Mouse (Mus musculus) MEL (cell line): ENCODE results near the gene Camk2b. TPM values are rescaled to one million over a fixed set of nuclear protein-coding genes. Genes with fewer than 3 reads are reported as not detected.
A peak's percentile ranks its signal among the peaks of the same experiment; 100 is the strongest.

Experiments
- DNase-seq: peaks from one replicate; pipeline ENCODE4 v3.0.0; 2011; ENCODE audit warnings: low read depth, low spot score
- H3K27ac ChIP-seq: 2 replicates; pipeline ENCODE4 v1.5.1; 2012; ENCODE audit warnings: low read depth, mild to moderate bottlenecking, control low read depth, low read length, moderate library complexity; ENCODE audit not compliant: control insufficient read depth
- H3K27me3 ChIP-seq, 2 experiments: fragments of 150-350 bp in 1 of 2; sonication (generic) in 1 of 2; 2 replicates each; pipeline ENCODE4 v1.6.1; 2012; ENCODE audit warnings: low read length in 2 of 2, mild to moderate bottlenecking in 2 of 2, improper control_type of control experiment in 1 of 2, moderate library complexity in 1 of 2; ENCODE audit not compliant: insufficient read depth in 2 of 2, control insufficient read depth in 1 of 2
- H3K36me3 ChIP-seq, 2 experiments: 2 replicates each; pipeline ENCODE4 v1.6.1; 2012 to 2014; ENCODE audit warnings: low read length in 2 of 2, improper control_type of control experiment in 1 of 2, inconsistent platforms in 1 of 2, mild to moderate bottlenecking in 1 of 2; ENCODE audit not compliant: insufficient read depth in 2 of 2, control insufficient read depth in 1 of 2
- H3K4me1 ChIP-seq, 2 experiments: fragments of 150-350 bp in 1 of 2; sonication (generic) in 1 of 2; 2 replicates each; pipeline ENCODE4 v1.6.1; 2012; ENCODE audit warnings: low read length in 2 of 2, improper control_type of control experiment in 1 of 2, mild to moderate bottlenecking in 1 of 2; ENCODE audit not compliant: insufficient read depth in 2 of 2, control insufficient read depth in 1 of 2
- H3K4me3 ChIP-seq, 2 experiments: fragments of 150-350 bp in 1 of 2; sonication (generic) in 1 of 2; 2 replicates each; pipeline ENCODE4 v1.5.1; 2012; ENCODE audit warnings: low read depth in 2 of 2, low read length in 2 of 2, mild to moderate bottlenecking in 2 of 2, moderate library complexity in 2 of 2, control low read depth in 1 of 2, improper control_type of control experiment in 1 of 2; ENCODE audit not compliant: control insufficient read depth in 1 of 2, insufficient read depth in 1 of 2
- H3K79me2 ChIP-seq: 2 replicates; pipeline ENCODE4 v1.6.1; 2012; ENCODE audit warnings: mild to moderate bottlenecking, low read length, moderate library complexity; ENCODE audit not compliant: control insufficient read depth, poor library complexity, insufficient read depth
- H3K9ac ChIP-seq: 2 replicates; pipeline ENCODE4 v1.6.1; 2012; ENCODE audit warnings: low read depth, mild to moderate bottlenecking, control low read depth, low read length, moderate library complexity; ENCODE audit not compliant: control insufficient read depth, poor library complexity, severe bottlenecking
- H3K9me3 ChIP-seq: fragments of 150-350 bp; sonication (generic); replicated peaks from 2 replicates; pipeline ENCODE4 v1.6.1; 2012; ENCODE audit warnings: mild to moderate bottlenecking, low read length, improper control_type of control experiment, moderate library complexity; ENCODE audit not compliant: insufficient read depth
- BHLHE40 ChIP-seq: IDR thresholded peaks from 2 replicates; pipeline ENCODE4 v1.6.1; 2012; ENCODE audit warnings: low read depth, mild to moderate bottlenecking, inconsistent platforms, low read length, improper control_type of control experiment, borderline replicate concordance
- CHD2 ChIP-seq: IDR thresholded peaks from 2 replicates; pipeline ENCODE4 v1.6.1; 2011; ENCODE audit warnings: low read length, improper control_type of control experiment
- CTCF ChIP-seq, 3 experiments: IDR thresholded peaks in 2 of 3; conservative IDR thresholded peaks in 1 of 3; 2 replicates each; pipeline ENCODE4 v1.5.1; 2011 to 2012; ENCODE audit warnings: low read length in 3 of 3, low read depth in 2 of 3, mild to moderate bottlenecking in 2 of 3, improper control_type of control experiment in 1 of 3, inconsistent platforms in 1 of 3, mixed read lengths in 1 of 3, moderate library complexity in 1 of 3; ENCODE audit not compliant: control insufficient read depth in 1 of 3, insufficient read depth in 1 of 3, poor library complexity in 1 of 3, severe bottlenecking in 1 of 3
- ETS1 ChIP-seq: IDR thresholded peaks from 2 replicates; pipeline ENCODE4 v1.6.1; 2012; ENCODE audit warnings: low read depth, mild to moderate bottlenecking, inconsistent platforms, low read length, improper control_type of control experiment, moderate library complexity
- GABPA ChIP-seq: IDR thresholded peaks from 2 replicates; pipeline ENCODE4 v1.6.1; 2012; ENCODE audit warnings: low read depth, mild to moderate bottlenecking, inconsistent platforms, low read length, improper control_type of control experiment, moderate library complexity
- HCFC1 ChIP-seq: IDR thresholded peaks from 2 replicates; pipeline ENCODE4 v1.6.1; 2012; ENCODE audit warnings: low read depth, mild to moderate bottlenecking, inconsistent platforms, low read length, improper control_type of control experiment, moderate library complexity
- KAT2A ChIP-seq: conservative IDR thresholded peaks from 2 replicates; pipeline ENCODE4 v1.6.1; 2012; ENCODE audit warnings: low read depth, low read length, improper control_type of control experiment, inconsistent platforms
- MAX ChIP-seq: IDR thresholded peaks from 2 replicates; pipeline ENCODE4 v1.6.1; 2011; ENCODE audit warnings: low read length, improper control_type of control experiment
- MAZ ChIP-seq: IDR thresholded peaks from 2 replicates; pipeline ENCODE4 v1.6.1; 2012; ENCODE audit warnings: low read depth, mild to moderate bottlenecking, inconsistent platforms, low read length, improper control_type of control experiment
- MYC ChIP-seq: IDR thresholded peaks from 2 replicates; pipeline ENCODE4 v1.6.1; 2011; ENCODE audit warnings: low read depth, mild to moderate bottlenecking, low read length, improper control_type of control experiment, moderate library complexity
- NELFE ChIP-seq: IDR thresholded peaks from 2 replicates; pipeline ENCODE4 v1.6.1; 2011; ENCODE audit warnings: low read depth, low read length, improper control_type of control experiment
- POLR2A ChIP-seq, 2 experiments: IDR thresholded peaks; 2 replicates each; pipeline ENCODE4 v1.6.1; 2011 to 2012; ENCODE audit warnings: low read length in 2 of 2, mild to moderate bottlenecking in 2 of 2, control low read depth in 1 of 2, improper control_type of control experiment in 1 of 2, low read depth in 1 of 2, moderate library complexity in 1 of 2; ENCODE audit not compliant: control insufficient read depth in 1 of 2, insufficient read depth in 1 of 2, poor library complexity in 1 of 2
- RAD21 ChIP-seq: IDR thresholded peaks from 2 replicates; pipeline ENCODE4 v1.6.1; 2011; ENCODE audit warnings: mild to moderate bottlenecking, low read depth, low read length, improper control_type of control experiment
- RCOR1 ChIP-seq: IDR thresholded peaks from 2 replicates; pipeline ENCODE4 v1.6.1; 2012; ENCODE audit warnings: low read depth, mild to moderate bottlenecking, inconsistent platforms, low read length, improper control_type of control experiment
- USF2 ChIP-seq, 2 experiments: IDR thresholded peaks; 2 replicates each; pipeline ENCODE4 v1.6.1; 2011 to 2012; ENCODE audit warnings: improper control_type of control experiment in 2 of 2, low read length in 2 of 2, borderline replicate concordance in 1 of 2, inconsistent platforms in 1 of 2, low read depth in 1 of 2, mild to moderate bottlenecking in 1 of 2; ENCODE audit not compliant: insufficient read depth in 1 of 2
- polyA plus RNA-seq, 2 experiments: library from polyadenylated mRNA; stranded (reverse) in 1 of 2; unstranded in 1 of 2; fragments of >175 nt in 1 of 2; fragments of >200 nt in 1 of 2; gene quantifications; 2 replicates each; pipeline versions ENCODE4 v1.2.1 to v1.2.4; 2012; ENCODE audit warnings: low replicate concordance in 2 of 2, low read depth in 1 of 2; ENCODE audit not compliant: insufficient read length in 2 of 2, insufficient read depth in 1 of 2, missing spikeins in 1 of 2
- total RNA-seq: library from RNA; depleted of rRNA; stranded (reverse); fragments of 300-350 nt; gene quantifications from 2 replicates; pipeline ENCODE4 v1.2.3, GENCODE M21; 2012; rRNA removed

Camk2b gene
- total and polyA plus RNA-seq, 3 experiments = 0.04 TPM; not detected in 1

DNA sequence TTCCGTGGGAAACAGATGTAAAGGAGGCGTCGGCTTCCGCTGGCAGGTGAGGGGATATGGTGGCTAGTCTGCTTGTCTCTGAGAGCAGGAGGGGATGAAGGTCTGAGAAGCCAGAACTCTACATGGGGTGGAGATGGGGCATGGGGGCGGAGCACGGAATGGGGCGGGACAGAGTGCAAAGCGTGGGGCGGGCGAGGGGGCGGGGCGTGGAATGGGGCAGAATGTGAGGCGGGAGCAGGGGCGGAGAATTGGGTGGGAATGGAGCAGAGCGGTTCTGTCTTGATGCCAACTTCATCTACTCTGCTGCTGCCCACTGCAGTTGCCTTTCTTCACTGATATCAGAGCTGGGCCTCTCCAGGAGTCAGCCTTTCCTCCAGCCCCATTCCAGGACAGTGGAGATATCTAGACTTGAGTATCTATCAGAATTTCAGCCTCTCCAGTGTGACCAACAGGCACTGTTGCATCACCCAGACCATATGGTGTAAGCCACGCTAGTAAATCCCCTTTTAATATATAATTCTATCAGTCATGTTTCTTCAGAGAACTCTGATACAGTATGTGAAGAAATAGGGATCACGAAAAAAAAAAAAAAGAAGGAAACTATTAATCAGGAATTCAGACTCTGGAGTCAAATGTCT, 145.7 kb downstream of the Camk2b start:
- H3K27ac ChIP-seq = no peak overlapping the region
- H3K4me1 ChIP-seq = no peaks in the 10 kb centered on the region
- H3K9me3 ChIP-seq = no peaks in the 10 kb centered on the region
- TF ChIP-seq RAD21 (no peak), RCOR1 (no peak), MYC (no peak), BHLHE40 (no peak), ETS1 (no peak), MAX (no peak), POLR2A (IDR thresholded peaks at IDR 0.05; ENCODE audit: control insufficient read depth in 1 of 2, insufficient read depth in 1 of 2, low read depth in 1 of 2, low read length in 2 of 2, poor library complexity in 1 of 2) (no peak), HCFC1 (no peak), MAZ (no peak), NELFE (no peak), KAT2A (no peak), GABPA (no peak), CHD2 (no peak), USF2 (IDR thresholded peaks at IDR 0.05; ENCODE audit: borderline replicate concordance in 1 of 2, insufficient read depth in 1 of 2, low read depth in 1 of 2, low read length in 2 of 2) (no peak), CTCF (IDR thresholded peaks at IDR 0.05 in 2 of 3, conservative IDR thresholded peaks at IDR 0.05 in 1 of 3; ENCODE audit: control insufficient read depth in 1 of 3, insufficient read depth in 1 of 3, low read depth in 2 of 3, low read length in 3 of 3, poor library complexity in 1 of 3, severe bottlenecking in 1 of 3) (no peak)
- TF ChIP-seq, all 39 proteins: peak for 0
- H3K27me3 ChIP-seq = peaks cover 0 to 4% of the 10 kb centered on the region in 2 experiments; a peak in 3 of 4 replicates
- peak; percentile 29 for DNase-seq
- no peak overlapping the region for H3K4me3 ChIP-seq
- H3K36me3 ChIP-seq = no peaks in the 10 kb centered on the region
- no peak overlapping the region for H3K9ac ChIP-seq
- H3K79me2 ChIP-seq = no peaks in the 10 kb centered on the region

Other genes with a start within 250 kb of the Camk2b start
- gene Polm, start 228.3 kb downstream of the Camk2b start, total RNA-seq = 5.4 TPM in 2 replicates
- gene Polm, start 228.3 kb downstream of the Camk2b start, polyA plus RNA-seq = 10 to 100 TPM in 1 of 2 experiments, not detected in 1; 18.3 TPM
- gene Aebp1, start 204.4 kb downstream of the Camk2b start, total RNA-seq = not detected in 2 replicates
- under 1 TPM in 1 of 2 experiments, not detected in 1; 0.10 TPM for gene Aebp1, start 204.4 kb downstream of the Camk2b start, polyA plus RNA-seq
- gene Pold2, start 188.1 kb downstream of the Camk2b start, total RNA-seq = 285 and 366 TPM in 2 replicates
- gene Pold2, start 188.1 kb downstream of the Camk2b start, polyA plus RNA-seq = 100 to 1,000 TPM in 1 of 2 experiments, not detected in 1; 261 TPM
- not detected in 2 replicates for gene Myl7, start 167.6 kb downstream of the Camk2b start, total RNA-seq
- not detected for gene Myl7, start 167.6 kb downstream of the Camk2b start, polyA plus RNA-seq
- not detected in 2 replicates for gene Gck, start 116.3 kb downstream of the Camk2b start, total RNA-seq
- not detected for gene Gck, start 116.3 kb downstream of the Camk2b start, polyA plus RNA-seq
- gene Ykt6, start 110.7 kb downstream of the Camk2b start, total RNA-seq = 83.9 and 89.5 TPM in 2 replicates
- gene Ykt6, start 110.7 kb downstream of the Camk2b start, polyA plus RNA-seq = 10 to 100 TPM; 76.5 to 98.1 TPM
- 0.33 and 0.46 TPM in 2 replicates for gene A730071L15Rik, start 133.7 kb upstream of the Camk2b start, total RNA-seq
- gene A730071L15Rik, start 133.7 kb upstream of the Camk2b start, polyA plus RNA-seq = under 1 TPM in 1 of 2 experiments, not detected in 1; 0.13 TPM
- 29.8 and 33.3 TPM in 2 replicates for gene Nudcd3, start 134.1 kb upstream of the Camk2b start, total RNA-seq
- 10 to 100 TPM in 1 of 2 experiments, not detected in 1; 50.5 TPM for gene Nudcd3, start 134.1 kb upstream of the Camk2b start, polyA plus RNA-seq
- gene Npc1l1, start 163.8 kb upstream of the Camk2b start, total RNA-seq = not detected in 2 replicates
- under 1 TPM in 1 of 2 experiments, not detected in 1; 0.10 TPM for gene Npc1l1, start 163.8 kb upstream of the Camk2b start, polyA plus RNA-seq
- 178 and 201 TPM in 2 replicates for gene Ddx56, start 201.4 kb upstream of the Camk2b start, total RNA-seq
- gene Ddx56, start 201.4 kb upstream of the Camk2b start, polyA plus RNA-seq = 100 to 1,000 TPM in 1 of 2 experiments, not detected in 1; 138 TPM
- gene Tmed4, start 208.5 kb upstream of the Camk2b start, total RNA-seq = 47.8 and 60.9 TPM in 2 replicates
- 10 to 100 TPM in 1 of 2 experiments, not detected in 1; 66.5 TPM for gene Tmed4, start 208.5 kb upstream of the Camk2b start, polyA plus RNA-seq
- gene Ogdh, start 225.3 kb upstream of the Camk2b start, total RNA-seq = 91.8 and 93.7 TPM in 2 replicates
- gene Ogdh, start 225.3 kb upstream of the Camk2b start, polyA plus RNA-seq = 100 to 1,000 TPM in 1 of 2 experiments, 10 to 100 TPM in 1; 94.9 to 118 TPM